Mouse (Mus musculus): Measurements from ENCODE around the gene Hoxb3. TPM values are rescaled to one million over a fixed set of nuclear protein-coding genes. Genes with fewer than 3 reads are reported as not detected.

The Hoxb3 gene
- polyA plus RNA-seq, 1 experiment from 2014 or later: 0.36 TPM

GRCm38 (mm10) chr11:96282795-96283430 is 40.2 kb upstream of the Hoxb3 start:
- Histone ChIP-seq H3K4me1 (peaks cover 5% of the 10 kb centered on the region; the same call in 1 of the 2 replicates), H3K27ac (no peak overlapping the region), H3K4me2 (peak overlapping the region; percentile 13; the same call in 1 of the 2 replicates), H3K9me3 (replicated peaks) (no peaks in the 10 kb centered on the region), H3K36me3 (no peaks in the 10 kb centered on the region), H3K4me3 (no peak overlapping the region), H3K9ac (no peak overlapping the region), H3K27me3 (replicated peaks) (peaks cover 100% of the 10 kb centered on the region)
- ATAC-seq: no peak
- WGBS (ENCODE audit: insufficient replicate concordance): 1% methylated on average over 49 of the region's 49 CpGs

- H3K4me2 ChIP-seq: peak overlapping the region; percentile 54
- no peaks in the 10 kb centered on the region for H3K36me3 ChIP-seq
- peaks cover 100% of the 10 kb centered on the region for H3K27me3 ChIP-seq (replicated peaks)
- H3K9me3 ChIP-seq (replicated peaks): no peaks in the 10 kb centered on the region
- H3K4me1 ChIP-seq: peaks cover 5% of the 10 kb centered on the region; the same call in 1 of the 2 replicates
- 2% methylated on average over 49 of the region's 49 CpGs for WGBS (ENCODE audit: insufficient replicate concordance)
- no peak overlapping the region for H3K9ac ChIP-seq
- H3K27ac ChIP-seq: no peak overlapping the region
- peak overlapping the region; percentile 19; the same call in 1 of the 2 replicates for H3K4me3 ChIP-seq
- ATAC-seq: no peak
Observed at GRCm38 (mm10) chr11:96284041-96284749, 38.9 kb upstream of the Hoxb3 start.

- Histone ChIP-seq H3K4me3 (peak overlapping the region; percentile 19; the same call in 1 of the 2 replicates), H3K4me2 (peak overlapping the region; percentile 55), H3K9me3 (replicated peaks) (no peaks in the 10 kb centered on the region), H3K27ac (no peak overlapping the region), H3K9ac (no peak overlapping the region), H3K27me3 (replicated peaks) (peaks cover 100% of the 10 kb centered on the region), H3K36me3 (no peaks in the 10 kb centered on the region), H3K4me1 (peaks cover 5% of the 10 kb centered on the region; the same call in 1 of the 2 replicates)
- ATAC-seq: no peak
- WGBS (ENCODE audit: insufficient replicate concordance): 2% methylated on average over 37 of the region's 37 CpGs
Observed at GRCm38 (mm10) chr11:96284774-96285734, 38.1 kb upstream of the Hoxb3 start.

GRCm38 (mm10) chr11:96285771-96286738 is 37.1 kb upstream of the Hoxb3 start, which contains the start of gene Hoxb7:
Gene Hoxb7 (plus strand): TSS chr11:96286623.
- no peaks in the 10 kb centered on the region for H3K36me3 ChIP-seq
- peak within 1 kb of the TSS; percentile 55 for H3K4me2 ChIP-seq
- no peak for ATAC-seq
- no peaks in the 10 kb centered on the region for H3K9me3 ChIP-seq (replicated peaks)
- H3K9ac ChIP-seq: no peak within 1 kb of the TSS
- H3K4me1 ChIP-seq: peaks cover 5% of the 10 kb centered on the region; the same call in 1 of the 2 replicates
- no peak within 1 kb of the TSS for H3K27ac ChIP-seq
- peak within 1 kb of the TSS; percentile 38 for H3K4me3 ChIP-seq
- H3K27me3 ChIP-seq (replicated peaks): peaks cover 100% of the 10 kb centered on the region
- 1% methylated on average over 43 of the region's 43 CpGs for WGBS (ENCODE audit: insufficient replicate concordance)

- peaks cover 5% of the 10 kb centered on the region; the same call in 1 of the 2 replicates for H3K4me1 ChIP-seq
- peak overlapping the region; percentile 38 for H3K4me3 ChIP-seq
- H3K9ac ChIP-seq: no peak overlapping the region
- 1% methylated on average over 55 of the region's 55 CpGs for WGBS (ENCODE audit: insufficient replicate concordance)
- no peak for ATAC-seq
- no peaks in the 10 kb centered on the region for H3K9me3 ChIP-seq (replicated peaks)
- H3K27me3 ChIP-seq (replicated peaks): peaks cover 99% of the 10 kb centered on the region
- no peak overlapping the region for H3K27ac ChIP-seq
- peak overlapping the region; percentile 55 for H3K4me2 ChIP-seq
- no peaks in the 10 kb centered on the region for H3K36me3 ChIP-seq
Observed at GRCm38 (mm10) chr11:96286739-96287385, 36.3 kb upstream of the Hoxb3 start.

- H3K4me2 ChIP-seq: peak overlapping the region; percentile 55
- H3K4me3 ChIP-seq: no peak overlapping the region
- no peak for ATAC-seq
- H3K9ac ChIP-seq: no peak overlapping the region
- no peaks in the 10 kb centered on the region for H3K36me3 ChIP-seq
- no peak overlapping the region for H3K27ac ChIP-seq
- peaks cover 5% of the 10 kb centered on the region; the same call in 1 of the 2 replicates for H3K4me1 ChIP-seq
- H3K27me3 ChIP-seq (replicated peaks): peaks cover 99% of the 10 kb centered on the region
- H3K9me3 ChIP-seq (replicated peaks): no peaks in the 10 kb centered on the region
- WGBS (ENCODE audit: insufficient replicate concordance): 4% methylated on average over 9 of the region's 9 CpGs
Observed at GRCm38 (mm10) chr11:96287411-96287810, 35.7 kb upstream of the Hoxb3 start.

- H3K27ac ChIP-seq: no peak overlapping the region
- H3K4me1 ChIP-seq: peaks cover 5% of the 10 kb centered on the region; the same call in 1 of the 2 replicates
- WGBS (ENCODE audit: insufficient replicate concordance): 25% methylated on average over 1 of the region's 1 CpGs
- no peaks in the 10 kb centered on the region for H3K9me3 ChIP-seq (replicated peaks)
- H3K36me3 ChIP-seq: no peaks in the 10 kb centered on the region
- H3K4me2 ChIP-seq: no peak overlapping the region
- no peak overlapping the region for H3K9ac ChIP-seq
- H3K27me3 ChIP-seq (replicated peaks): peaks cover 99% of the 10 kb centered on the region
- no peak overlapping the region for H3K4me3 ChIP-seq
- ATAC-seq: no peak
Observed at GRCm38 (mm10) chr11:96288455-96289221, 34.5 kb upstream of the Hoxb3 start.

GRCm38 (mm10) chr11:96289293-96289692 is 33.8 kb upstream of the Hoxb3 start:
- no peaks in the 10 kb centered on the region for H3K36me3 ChIP-seq
- 11% methylated on average over 21 of the region's 21 CpGs for WGBS (ENCODE audit: insufficient replicate concordance)
- no peaks in the 10 kb centered on the region for H3K9me3 ChIP-seq (replicated peaks)
- H3K27ac ChIP-seq: no peak overlapping the region
- no peak overlapping the region for H3K4me2 ChIP-seq
- H3K27me3 ChIP-seq (replicated peaks): peaks cover 99% of the 10 kb centered on the region
- no peak overlapping the region for H3K9ac ChIP-seq
- ATAC-seq: no peak
- H3K4me3 ChIP-seq: no peak overlapping the region
- H3K4me1 ChIP-seq: peaks cover 9% of the 10 kb centered on the region; the same call in 1 of the 2 replicates

- Histone ChIP-seq H3K4me2 (no peak overlapping the region), H3K4me3 (no peak overlapping the region), H3K9me3 (replicated peaks) (no peaks in the 10 kb centered on the region), H3K36me3 (no peaks in the 10 kb centered on the region), H3K27me3 (replicated peaks) (peaks cover 99% of the 10 kb centered on the region), H3K4me1 (peaks cover 12% of the 10 kb centered on the region; the same call in 1 of the 2 replicates), H3K9ac (no peak overlapping the region), H3K27ac (no peak overlapping the region)
- 22% methylated on average over 6 of the region's 6 CpGs for WGBS (ENCODE audit: insufficient replicate concordance)
- no peak for ATAC-seq
Observed at GRCm38 (mm10) chr11:96289837-96290236, 33.3 kb upstream of the Hoxb3 start.
